Mouse (Mus musculus) yolk sac, embryonic 10.5 days (tissue): ENCODE measurements at regions not wholly inside any gene's neighbourhood (a gene's known extent, or its start where the extent isn't known, plus 50 kb on each side); places are given as distances from the start of the nearest gene placed in this dataset.
A peak's percentile ranks its signal among the peaks of the same experiment; 100 is the strongest.
"Not testable (repeated sequence)": the region's sequence is repeated elsewhere in the genome, so short reads cannot be mapped to it uniquely, and the experiment has no call there.

Experiments
- DNase-seq: peaks from one replicate; pipeline ENCODE4 v3.0.0-alpha.2; 2017; ENCODE audit warnings: low spot score

GRCm38 (mm10) chr13:73035336-73035940, 224.8 kb upstream of the Irx4 start:
- DNase-seq = no peak

GRCm38 (mm10) chr13:73039731-73040130, 220.5 kb upstream of the Irx4 start:
- DNase-seq = peak; percentile 9

- no peak for DNase-seq
These were observed 218.8 kb upstream of the Irx4 start for GRCm38 (mm10) chr13:73041233-73042040.

GRCm38 (mm10) chr13:73069840-73070530, 190.3 kb upstream of the Irx4 start:
- peak; percentile 13 for DNase-seq

- DNase-seq = no peak
These were observed 189.8 kb upstream of the Irx4 start for GRCm38 (mm10) chr13:73070531-73070908.

- DNase-seq = no peak
These were observed 189.2 kb upstream of the Irx4 start for GRCm38 (mm10) chr13:73071032-73071431.

- DNase-seq = no peak
These were observed 188.1 kb upstream of the Irx4 start for GRCm38 (mm10) chr13:73071854-73072852.

GRCm38 (mm10) chr13:73077866-73078430, 182.3 kb upstream of the Irx4 start:
- DNase-seq = no peak

- not testable (repeated sequence) for DNase-seq
These were observed 172.5 kb upstream of the Irx4 start for GRCm38 (mm10) chr13:73087815-73088214.

- DNase-seq = no peak
These were observed 168.4 kb upstream of the Irx4 start for GRCm38 (mm10) chr13:73091886-73092285.

GRCm38 (mm10) chr13:73097502-73097901, 162.8 kb upstream of the Irx4 start:
- DNase-seq = no peak

GRCm38 (mm10) chr13:73099407-73099806, 160.9 kb upstream of the Irx4 start:
- DNase-seq = no peak

GRCm38 (mm10) chr13:73107250-73107993, 152.9 kb upstream of the Irx4 start:
- no peak for DNase-seq

- no peak for DNase-seq
These were observed 143.3 kb upstream of the Irx4 start for GRCm38 (mm10) chr13:73116822-73117632.

GRCm38 (mm10) chr13:73117633-73118076, 142.6 kb upstream of the Irx4 start:
- DNase-seq = no peak

GRCm38 (mm10) chr13:73122945-73123344, 137.3 kb upstream of the Irx4 start:
- DNase-seq = no peak

- DNase-seq = peak; percentile 30
These were observed 129.0 kb upstream of the Irx4 start for GRCm38 (mm10) chr13:73131270-73131669.

- DNase-seq = no peak
These were observed 127.5 kb upstream of the Irx4 start for GRCm38 (mm10) chr13:73132746-73133145.

- DNase-seq = no peak
These were observed 125.3 kb upstream of the Irx4 start for GRCm38 (mm10) chr13:73134929-73135328.

- no peak for DNase-seq
These were observed 119.0 kb upstream of the Irx4 start for GRCm38 (mm10) chr13:73141302-73141701.
